Mouse (Mus musculus): ENCODE results near the gene Gm8909. TPM values are rescaled to one million over a fixed set of nuclear protein-coding genes. Genes with fewer than 3 reads are reported as not detected.

The Gm8909 gene
- total and polyA plus RNA-seq, 2 experiments: not detected

Other genes starting within 250 kb of the Gm8909 start
- 24.1 and 24.6 TPM in 2 replicates for gene Abcf1, start 198.8 kb downstream of the Gm8909 start, total RNA-seq (2014; rRNA removed)
- gene Abcf1, start 198.8 kb downstream of the Gm8909 start, polyA plus RNA-seq (2012; rRNA removed): 41.1 and 43.2 TPM in 2 replicates
- 8.8 and 9.3 TPM in 2 replicates for gene Gnl1, start 188.7 kb downstream of the Gm8909 start, total RNA-seq (2014; rRNA removed)
- gene Gnl1, start 188.7 kb downstream of the Gm8909 start, polyA plus RNA-seq (2012; rRNA removed): 8.4 and 8.9 TPM in 2 replicates
- 1.8 and 2.9 TPM in 2 replicates for gene Prr3, start 188.3 kb downstream of the Gm8909 start, total RNA-seq (2014; rRNA removed)
- 5.0 and 8.3 TPM in 2 replicates for gene Prr3, start 188.3 kb downstream of the Gm8909 start, polyA plus RNA-seq (2012; rRNA removed)
- gene H2-T24, start 148.0 kb downstream of the Gm8909 start, total RNA-seq (2014; rRNA removed): 4.9 and 5.3 TPM in 2 replicates
- gene H2-T24, start 148.0 kb downstream of the Gm8909 start, polyA plus RNA-seq (2012; rRNA removed): 1.9 and 2.1 TPM in 2 replicates
- 291 and 323 TPM in 2 replicates for gene H2-T23, start 135.7 kb downstream of the Gm8909 start, total RNA-seq (2014; rRNA removed)
- 423 and 492 TPM in 2 replicates for gene H2-T23, start 135.7 kb downstream of the Gm8909 start, polyA plus RNA-seq (2012; rRNA removed)
- 115 and 138 TPM in 2 replicates for gene H2-T22, start 125.8 kb downstream of the Gm8909 start, total RNA-seq (2014; rRNA removed)
- 98.2 and 110 TPM in 2 replicates for gene H2-T22, start 125.8 kb downstream of the Gm8909 start, polyA plus RNA-seq (2012; rRNA removed)
- 0.09 TPM in 1 of 2 replicates, not detected in the other for gene Gm6034, start 125.6 kb downstream of the Gm8909 start, total RNA-seq (2014; rRNA removed)
- 0.05 and 0.06 TPM in 2 replicates for gene Gm6034, start 125.6 kb downstream of the Gm8909 start, polyA plus RNA-seq (2012; rRNA removed)
- 0.13 TPM in 1 of 2 replicates, not detected in the other for gene Gm11127, start 110.2 kb downstream of the Gm8909 start, total RNA-seq (2014; rRNA removed)
- 0.06 TPM in 1 of 2 replicates, not detected in the other for gene Gm11127, start 110.2 kb downstream of the Gm8909 start, polyA plus RNA-seq (2012; rRNA removed)
- gene Gm19684, start 46.9 kb downstream of the Gm8909 start, total RNA-seq (2014; rRNA removed): 0.18 and 0.47 TPM in 2 replicates
- gene Gm19684, start 46.9 kb downstream of the Gm8909 start, polyA plus RNA-seq (2012; rRNA removed): 0.10 and 0.11 TPM in 2 replicates
- gene Gm7030, start 39.1 kb downstream of the Gm8909 start, total RNA-seq (2014; rRNA removed): not detected in 2 replicates
- gene Gm7030, start 39.1 kb downstream of the Gm8909 start, polyA plus RNA-seq (2012; rRNA removed): not detected in 2 replicates
- gene H2-T3, start 21.8 kb upstream of the Gm8909 start, total RNA-seq (2014; rRNA removed): not detected in 2 replicates
- gene H2-T3, start 21.8 kb upstream of the Gm8909 start, polyA plus RNA-seq (2012; rRNA removed): not detected in 2 replicates
- 10.6 and 16.4 TPM in 2 replicates for gene Rpp21, start 89.5 kb upstream of the Gm8909 start, total RNA-seq (2014; rRNA removed)
- gene Rpp21, start 89.5 kb upstream of the Gm8909 start, polyA plus RNA-seq (2012; rRNA removed): 42.7 and 43.6 TPM in 2 replicates
- gene Trim39, start 103.7 kb upstream of the Gm8909 start, total RNA-seq (2014; rRNA removed): 4.8 and 5.0 TPM in 2 replicates
- gene Trim39, start 103.7 kb upstream of the Gm8909 start, polyA plus RNA-seq (2012; rRNA removed): 5.3 and 8.0 TPM in 2 replicates
- gene H2-M10.2, start 118.0 kb upstream of the Gm8909 start, total RNA-seq (2014; rRNA removed): not detected in 2 replicates
- gene H2-M10.2, start 118.0 kb upstream of the Gm8909 start, polyA plus RNA-seq (2012; rRNA removed): not detected in 2 replicates
- not detected in 2 replicates for gene H2-M10.1, start 157.6 kb upstream of the Gm8909 start, total RNA-seq (2014; rRNA removed)
- gene H2-M10.1, start 157.6 kb upstream of the Gm8909 start, polyA plus RNA-seq (2012; rRNA removed): not detected in 2 replicates
- not detected in 2 replicates for gene H2-M10.3, start 199.9 kb upstream of the Gm8909 start, total RNA-seq (2014; rRNA removed)
- gene H2-M10.3, start 199.9 kb upstream of the Gm8909 start, polyA plus RNA-seq (2012; rRNA removed): not detected in 2 replicates

Measured in liver, adult 2 months (tissue).